Mouse (Mus musculus) skeletal muscle tissue, postnatal 0 days (tissue): ENCODE results near the gene Snip1. TPM values are rescaled to one million over a fixed set of nuclear protein-coding genes. Genes with fewer than 3 reads are reported as not detected.

Experiments
- polyA plus RNA-seq: library from polyadenylated mRNA; unstranded; fragments of >200 nt; fragmentation: Nextera tagmentation; extraction: Ambion mirVana; gene quantifications from 2 replicates; pipeline ENCODE4 v1.2.1, GENCODE M21; 2015

Gene Snip1
- polyA plus RNA-seq = 11.1 and 11.8 TPM in 2 replicates

GRCm38 (mm10) chr4:125066490-125067370 is at the start of gene Snip1:
Gene Snip1, plus strand, starts transcription at chr4:125066672.

GRCm38 (mm10) chr4:125065517-125066307 is 760 bp upstream of the Snip1 start, which contains the start of gene Dnali1:
Gene Dnali1, minus strand, starts transcription at chr4:125065703.

GRCm38 (mm10) chr4:125084403-125085345 is 18.2 kb downstream of the Snip1 start, which contains the start of gene Meaf6:
Gene Meaf6, plus strand, starts transcription at chr4:125085134.

Other genes starting within 250 kb of the Snip1 start
- 14.4 and 16.5 TPM in 2 replicates for gene Yrdc, start 216.0 kb upstream of the Snip1 start, polyA plus RNA-seq
- 76.3 and 87.2 TPM in 2 replicates for gene 1110065P20Rik, start 215.5 kb upstream of the Snip1 start, polyA plus RNA-seq
- gene Maneal, start 204.5 kb upstream of the Snip1 start, polyA plus RNA-seq = 0.07 TPM in 1 of 2 replicates, not detected in the other
- not detected in 2 replicates for gene Epha10, start 185.8 kb upstream of the Snip1 start, polyA plus RNA-seq
- gene 9930104L06Rik, start 129.6 kb upstream of the Snip1 start, polyA plus RNA-seq = 6.2 and 7.4 TPM in 2 replicates
- gene Cdca8, start 127.4 kb upstream of the Snip1 start, polyA plus RNA-seq = 20.0 and 21.6 TPM in 2 replicates
- gene Rspo1, start 80.2 kb upstream of the Snip1 start, polyA plus RNA-seq = 0.42 TPM in 1 of 2 replicates, not detected in the other
- gene Gnl2, start 50.1 kb upstream of the Snip1 start, polyA plus RNA-seq = 50.3 and 52.8 TPM in 2 replicates
- gene Dnali1, start 969 bp upstream of the Snip1 start, polyA plus RNA-seq = 0.10 TPM in 1 of 2 replicates, not detected in the other
- 17.1 and 21.5 TPM in 2 replicates for gene Meaf6, start 18.5 kb downstream of the Snip1 start, polyA plus RNA-seq
- gene Zc3h12a, start 61.2 kb downstream of the Snip1 start, polyA plus RNA-seq = 0.86 and 0.96 TPM in 2 replicates